Mouse (Mus musculus): ENCODE data around the gene Cyb5r4. TPM values are rescaled to one million over a fixed set of nuclear protein-coding genes. Genes with fewer than 3 reads are reported as not detected.
"Not testable (repeated sequence)": the region's sequence is repeated elsewhere in the genome, so short reads cannot be mapped to it uniquely, and the experiment has no call there.

The Cyb5r4 gene
- 7.7 and 9.0 TPM in 2 replicates for polyA plus RNA-seq (2012; rRNA removed)

DNA sequence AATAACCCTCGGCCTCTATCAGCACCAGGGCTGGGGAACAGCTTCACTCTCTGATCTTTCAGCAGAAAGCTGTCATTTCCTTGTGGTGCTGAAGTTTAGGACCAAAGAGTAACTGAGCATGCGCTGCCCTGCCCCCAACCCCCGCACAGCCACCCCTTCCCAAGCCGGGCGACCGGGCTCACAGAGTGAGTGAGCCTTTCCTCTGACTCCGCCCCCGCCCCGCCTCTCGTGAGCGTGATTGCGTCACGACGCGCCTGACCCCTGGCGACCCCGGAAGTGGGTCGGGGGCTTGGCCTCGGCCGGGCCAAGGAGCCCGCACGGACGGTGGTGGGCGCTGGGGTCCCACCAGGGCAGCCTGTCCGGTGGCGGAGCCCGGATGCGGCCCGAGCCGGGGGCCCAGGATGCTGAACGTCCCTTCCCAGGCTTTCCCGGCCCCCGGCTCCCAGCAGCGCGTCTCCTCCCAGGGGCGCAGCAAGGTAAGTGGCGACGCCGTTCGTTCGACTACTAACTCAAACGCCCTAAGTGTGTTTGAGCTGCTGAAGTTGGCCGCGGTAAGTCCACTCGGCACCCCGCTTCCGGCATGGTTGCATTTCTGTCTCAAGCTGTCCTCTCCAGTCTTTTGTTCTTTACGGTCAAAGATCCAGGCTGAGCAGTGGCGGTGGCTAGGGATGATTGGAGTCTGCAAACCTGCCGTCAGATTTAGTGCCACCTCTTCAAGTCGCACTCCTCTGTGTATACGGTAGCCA is at the start of gene Cyb5r4:
Gene Cyb5r4 (plus strand): TSS at position 237 of the 746 bp plus-strand sequence.
- DNase-seq, result peak; percentile 96
- H3K4me3 ChIP-seq (replicated peaks; ENCODE audit: extremely low read depth, low read depth, low read length), result peak within 1 kb of the TSS; percentile 75
- peaks cover 5% of the 10 kb centered on the region for H3K4me1 ChIP-seq (ENCODE audit: control insufficient read depth, insufficient read depth, low read length)
- under 1% methylated on average over 52 of the region's 52 CpGs for WGBS
- TF ChIP-seq POLR2A (IDR thresholded peaks at IDR 0.05; ENCODE audit: borderline replicate concordance, extremely low read depth, low read depth, low read length) (peak; percentile 58; the same call in 1 of the 2 replicates), CTCF (IDR thresholded peaks at IDR 0.05; ENCODE audit: insufficient read depth, low read length) (no peak)

DNA sequence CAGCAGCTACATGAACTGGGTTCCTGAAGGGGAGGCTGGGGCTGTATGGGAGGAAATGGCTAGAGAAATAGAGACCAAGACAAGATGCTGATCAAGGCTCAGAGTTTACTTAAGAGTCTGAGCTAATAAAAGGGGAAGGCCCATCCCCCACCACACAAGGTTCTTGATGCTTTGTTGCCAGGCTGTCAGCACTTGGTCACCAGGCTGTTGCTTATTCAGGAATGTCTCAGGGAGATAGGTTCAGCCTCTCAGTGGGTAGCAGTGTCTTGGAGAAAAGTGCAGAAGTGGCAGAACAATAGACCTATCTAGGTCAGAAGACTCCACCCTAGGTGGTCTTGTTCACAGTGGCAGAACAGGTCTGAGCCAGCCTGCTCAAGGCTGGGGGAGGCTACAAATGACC is 49.3 kb upstream of the Cyb5r4 start:
- not testable (repeated sequence) for H3K4me1 ChIP-seq (ENCODE audit: control insufficient read depth, insufficient read depth, low read length); DNase-seq; H3K4me3 ChIP-seq (replicated peaks; ENCODE audit: extremely low read depth, low read depth, low read length)

DNA sequence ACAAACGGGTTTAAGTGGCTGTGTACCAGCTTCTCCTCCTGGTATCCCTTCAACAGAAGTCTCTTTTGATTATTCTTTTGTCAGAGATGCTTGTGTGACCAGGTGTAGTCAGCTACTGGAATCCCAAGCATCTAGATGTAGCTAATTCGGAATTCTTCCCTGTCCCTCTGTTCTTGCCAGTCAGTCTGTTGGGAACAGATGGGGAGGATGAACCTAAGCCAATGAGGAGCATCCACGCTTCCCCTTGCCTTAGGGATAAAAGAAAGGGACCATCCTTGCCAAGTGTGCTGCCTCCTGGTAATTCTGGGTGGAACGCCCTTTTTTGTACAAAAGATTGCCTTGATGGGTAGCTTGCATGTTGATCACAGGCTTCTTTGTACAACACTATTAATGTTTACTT is 48.3 kb upstream of the Cyb5r4 start:
- TF ChIP-seq POLR2A (IDR thresholded peaks at IDR 0.05; ENCODE audit: borderline replicate concordance, extremely low read depth, low read depth, low read length) (no peak), CTCF (IDR thresholded peaks at IDR 0.05; ENCODE audit: insufficient read depth, low read length) (no peak)
- no peak for DNase-seq
- Histone ChIP-seq H3K4me1 (ENCODE audit: control insufficient read depth, insufficient read depth, low read length) (no peaks in the 10 kb centered on the region), H3K4me3 (replicated peaks; ENCODE audit: extremely low read depth, low read depth, low read length) (no peak overlapping the region)
- 58% methylated on average over 4 of the region's 4 CpGs for WGBS

- DNase-seq, result no peak
- Histone ChIP-seq H3K4me1 (ENCODE audit: control insufficient read depth, insufficient read depth, low read length) (no peaks in the 10 kb centered on the region), H3K4me3 (replicated peaks; ENCODE audit: extremely low read depth, low read depth, low read length) (no peak overlapping the region)
- WGBS, result 68% methylated on average over 4 of the region's 4 CpGs
- no peak for TF ChIP-seq POLR2A (IDR thresholded peaks at IDR 0.05; ENCODE audit: borderline replicate concordance, extremely low read depth, low read depth, low read length)
- no peak for TF ChIP-seq CTCF (IDR thresholded peaks at IDR 0.05; ENCODE audit: insufficient read depth, low read length)
These were observed 44.9 kb upstream of the Cyb5r4 start for GRCm38 (mm10) chr9:86976896-86977295.

DNA sequence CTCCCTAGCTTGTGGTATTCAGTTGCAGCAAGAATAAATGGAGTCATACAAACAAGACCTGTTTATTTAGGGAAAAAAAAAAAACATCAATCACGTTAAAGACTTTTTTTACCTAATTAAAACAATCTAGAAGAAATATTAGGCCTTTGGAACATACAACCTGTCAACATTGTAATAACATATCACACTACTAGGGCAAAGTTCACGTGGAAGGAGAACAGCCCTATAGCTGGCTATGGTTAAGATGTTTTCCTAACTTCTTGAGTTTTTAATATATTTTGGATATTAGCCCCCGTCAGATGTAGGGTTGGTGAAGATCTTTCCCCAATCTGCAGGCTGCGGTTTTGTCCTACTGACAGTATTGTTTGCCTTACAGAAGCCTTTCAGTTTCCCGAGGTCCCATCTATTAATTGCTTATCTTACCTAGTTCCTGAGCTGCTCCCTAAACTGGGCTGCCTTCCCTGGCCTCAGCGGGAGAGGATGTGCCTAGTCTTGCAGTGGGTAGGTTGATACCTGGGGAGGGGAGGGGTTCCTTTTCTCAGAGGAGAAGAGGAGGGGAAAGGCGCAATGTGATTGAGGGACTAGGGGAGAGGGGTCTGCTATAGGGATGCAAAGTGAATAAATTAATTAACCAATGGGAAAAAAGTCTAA is 43.4 kb upstream of the Cyb5r4 start:
- Histone ChIP-seq H3K4me1 (ENCODE audit: control insufficient read depth, insufficient read depth, low read length) (no peaks in the 10 kb centered on the region), H3K4me3 (replicated peaks; ENCODE audit: extremely low read depth, low read depth, low read length) (no peak overlapping the region)
- DNase-seq, result no peak
- 42% methylated on average over 7 of the region's 7 CpGs for WGBS
- TF ChIP-seq POLR2A (IDR thresholded peaks at IDR 0.05; ENCODE audit: borderline replicate concordance, extremely low read depth, low read depth, low read length), result no peak
- TF ChIP-seq CTCF (IDR thresholded peaks at IDR 0.05; ENCODE audit: insufficient read depth, low read length), result no peak

DNA sequence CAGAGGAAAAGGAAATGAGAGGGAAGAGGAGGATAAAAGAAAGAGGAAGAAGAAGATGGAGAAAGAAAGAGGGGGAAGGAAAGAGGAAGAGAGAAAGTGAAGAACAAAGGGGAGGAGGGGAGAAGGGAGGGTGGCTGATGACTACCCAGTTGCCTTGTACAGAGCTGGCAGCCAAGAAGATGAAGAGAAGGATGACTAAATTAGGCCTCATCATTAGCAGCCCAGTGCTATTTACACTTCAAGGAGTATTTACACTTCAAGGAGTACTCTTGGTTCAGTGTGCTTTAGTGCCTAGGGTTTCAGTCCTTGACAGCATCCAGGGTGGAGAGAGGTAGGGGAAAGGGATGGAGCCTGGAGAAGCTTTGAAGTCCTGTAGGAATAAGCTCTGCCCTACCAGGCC is 41.8 kb upstream of the Cyb5r4 start:
- TF ChIP-seq POLR2A (IDR thresholded peaks at IDR 0.05; ENCODE audit: borderline replicate concordance, extremely low read depth, low read depth, low read length) (no peak), CTCF (IDR thresholded peaks at IDR 0.05; ENCODE audit: insufficient read depth, low read length) (no peak)
- DNase-seq, result no peak
- H3K4me1 ChIP-seq (ENCODE audit: control insufficient read depth, insufficient read depth, low read length), result no peaks in the 10 kb centered on the region
- H3K4me3 ChIP-seq (replicated peaks; ENCODE audit: extremely low read depth, low read depth, low read length), result no peak overlapping the region

DNA sequence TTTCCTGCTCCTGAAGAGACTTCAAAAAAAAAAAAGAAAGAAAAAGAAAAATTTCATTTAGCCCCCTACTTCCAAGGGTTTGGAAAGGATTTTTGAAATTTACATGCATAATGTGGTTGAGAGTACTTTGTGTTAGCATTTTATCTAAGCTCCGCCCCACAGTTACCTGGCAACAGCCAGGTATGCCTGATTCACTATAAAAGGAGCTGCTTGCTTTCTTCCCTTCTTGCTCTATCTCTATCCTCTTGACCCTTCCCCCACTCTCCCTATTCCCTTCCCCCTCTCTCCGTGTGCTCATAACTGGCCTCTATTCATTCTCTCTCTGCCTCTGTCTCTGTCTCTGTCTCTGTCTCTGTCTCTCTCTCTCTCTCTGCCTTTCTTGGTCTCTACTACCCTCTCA is 40.9 kb upstream of the Cyb5r4 start:
- Histone ChIP-seq H3K4me1 (ENCODE audit: control insufficient read depth, insufficient read depth, low read length) (no peaks in the 10 kb centered on the region), H3K4me3 (replicated peaks; ENCODE audit: extremely low read depth, low read depth, low read length) (no peak overlapping the region)
- WGBS, result 52% methylated on average over 2 of the region's 2 CpGs
- no peak for DNase-seq
- TF ChIP-seq CTCF (IDR thresholded peaks at IDR 0.05; ENCODE audit: insufficient read depth, low read length) (no peak), POLR2A (IDR thresholded peaks at IDR 0.05; ENCODE audit: borderline replicate concordance, extremely low read depth, low read depth, low read length) (no peak)

GRCm38 (mm10) chr9:86981551-86981950 is 40.3 kb upstream of the Cyb5r4 start:
- 20% methylated on average over 10 of the region's 10 CpGs for WGBS
- no peak for DNase-seq
- H3K4me3 ChIP-seq (replicated peaks; ENCODE audit: extremely low read depth, low read depth, low read length), result no peak overlapping the region
- TF ChIP-seq CTCF (IDR thresholded peaks at IDR 0.05; ENCODE audit: insufficient read depth, low read length) (no peak), POLR2A (IDR thresholded peaks at IDR 0.05; ENCODE audit: borderline replicate concordance, extremely low read depth, low read depth, low read length) (no peak)
- H3K4me1 ChIP-seq (ENCODE audit: control insufficient read depth, insufficient read depth, low read length), result no peaks in the 10 kb centered on the region

DNA sequence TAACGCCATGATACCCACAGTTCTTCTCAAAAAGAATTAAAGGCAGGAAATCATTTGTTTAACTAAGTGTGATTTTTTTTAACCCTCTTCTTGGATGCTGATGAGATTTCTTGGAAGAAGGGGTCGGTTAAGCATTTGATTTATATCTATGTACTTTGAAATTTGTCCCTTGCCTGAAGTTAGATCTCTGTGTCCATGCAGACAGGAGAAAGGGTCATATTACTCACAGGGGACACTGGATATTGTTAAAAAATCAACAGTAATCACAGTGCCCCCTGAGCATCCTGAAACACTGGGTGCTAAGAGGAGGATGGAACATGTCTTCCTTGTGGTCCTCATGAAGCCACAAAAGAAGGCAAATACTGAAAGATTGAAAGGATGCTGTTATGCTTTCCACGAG is 37.2 kb upstream of the Cyb5r4 start:
- no peak for TF ChIP-seq POLR2A (IDR thresholded peaks at IDR 0.05; ENCODE audit: borderline replicate concordance, extremely low read depth, low read depth, low read length)
- no peak for TF ChIP-seq CTCF (IDR thresholded peaks at IDR 0.05; ENCODE audit: insufficient read depth, low read length)
- Histone ChIP-seq H3K4me1 (ENCODE audit: control insufficient read depth, insufficient read depth, low read length) (no peaks in the 10 kb centered on the region), H3K4me3 (replicated peaks; ENCODE audit: extremely low read depth, low read depth, low read length) (no peak overlapping the region)
- no peak for DNase-seq
- WGBS, result 54% methylated on average over 3 of the region's 3 CpGs

DNA sequence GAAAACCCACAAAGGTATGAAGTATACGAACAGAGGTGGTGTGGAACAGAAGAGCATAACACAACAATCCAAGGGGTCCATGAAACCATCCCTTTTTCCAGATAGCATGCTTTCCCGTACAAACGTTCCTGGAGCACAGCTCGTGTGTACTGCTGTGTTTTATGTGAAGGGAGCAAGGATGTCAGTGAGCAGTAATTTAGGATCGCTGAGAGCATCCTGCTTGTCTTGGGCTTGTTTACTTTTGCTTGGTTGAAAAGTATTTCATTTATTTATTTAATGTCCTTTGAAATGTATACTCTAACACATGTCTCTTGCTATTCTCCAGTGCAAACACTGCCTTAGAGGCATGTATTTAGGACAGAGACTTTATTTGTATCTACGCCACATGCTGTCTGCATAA is 36.7 kb upstream of the Cyb5r4 start:
- H3K4me1 ChIP-seq (ENCODE audit: control insufficient read depth, insufficient read depth, low read length), result no peaks in the 10 kb centered on the region
- WGBS, result 42% methylated on average over 6 of the region's 6 CpGs
- no peak overlapping the region for H3K4me3 ChIP-seq (replicated peaks; ENCODE audit: extremely low read depth, low read depth, low read length)
- TF ChIP-seq POLR2A (IDR thresholded peaks at IDR 0.05; ENCODE audit: borderline replicate concordance, extremely low read depth, low read depth, low read length) (no peak), CTCF (IDR thresholded peaks at IDR 0.05; ENCODE audit: insufficient read depth, low read length) (no peak)
- DNase-seq, result no peak
